Mouse (Mus musculus): Measurements from ENCODE around the gene Tbc1d23. TPM values are rescaled to one million over a fixed set of nuclear protein-coding genes. Genes with fewer than 3 reads are reported as not detected.
"Not testable (repeated sequence)": the region's sequence is repeated elsewhere in the genome, so short reads cannot be mapped to it uniquely, and the experiment has no call there.

Gene Tbc1d23
- 10 to 100 TPM; 33.7 to 34.0 TPM for total RNA-seq (2021)
- 3.4 and 4.0 TPM in 2 replicates for polyA plus RNA-seq (2012; rRNA removed)
- long read RNA-seq, transcript Tbc1d23-201 (18 exons, 3,690 nt): major isoform, 12 of 27 reads
- long read RNA-seq, transcript Tbc1d23-203 (19 exons, 3,112 nt): minor isoform, 8 of 27 reads
- long read RNA-seq, partial matches to known transcripts: 3 of 27 reads
- long read RNA-seq, other reads (novel, unspliced or antisense): 3 of 27 reads

DNA sequence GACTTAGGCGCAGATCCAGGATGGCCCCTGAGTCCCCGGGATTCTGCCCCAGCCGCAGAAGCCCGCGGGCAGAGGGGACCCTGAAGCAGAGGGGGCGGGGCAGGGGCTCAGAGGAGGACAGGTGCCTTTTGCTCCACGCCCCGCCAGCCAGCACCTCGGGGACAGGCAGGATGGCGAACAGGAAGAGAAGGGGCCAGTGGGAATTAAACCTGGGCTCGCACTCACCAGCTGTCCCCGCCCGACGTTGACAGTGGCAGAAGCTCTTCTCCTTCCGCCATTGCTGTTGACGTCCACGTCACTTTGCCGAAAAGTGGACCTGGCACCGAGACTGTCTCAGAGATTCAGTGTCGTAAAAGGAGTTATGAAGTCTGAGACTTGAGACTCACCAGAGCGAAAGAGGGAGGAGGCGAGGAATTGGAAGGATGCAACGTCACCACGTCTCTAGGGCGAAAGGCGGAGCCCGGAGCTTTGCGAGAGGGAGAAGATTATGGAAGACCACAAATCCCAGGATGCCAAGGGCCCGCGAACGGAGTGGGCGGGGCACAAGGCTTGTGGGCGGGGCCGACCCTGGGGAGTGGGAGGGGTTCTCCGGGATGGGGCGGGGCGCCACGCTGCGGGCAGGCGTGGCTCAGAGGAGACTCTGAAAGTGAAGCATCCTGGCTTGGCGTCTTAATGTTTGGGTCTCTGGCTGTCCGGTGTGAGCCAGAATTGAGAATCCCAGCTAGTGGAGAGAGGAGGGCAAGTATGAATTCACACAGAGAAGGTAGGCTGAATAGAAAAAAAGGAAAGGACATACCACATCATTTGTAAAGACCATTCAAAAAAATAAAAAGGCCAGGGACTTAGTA is at the start of gene Tbc1d23:
Gene Tbc1d23 (minus strand): TSS at position 416 of the 848 bp plus-strand sequence.
- DNase-seq: peak; percentile 97

DNA sequence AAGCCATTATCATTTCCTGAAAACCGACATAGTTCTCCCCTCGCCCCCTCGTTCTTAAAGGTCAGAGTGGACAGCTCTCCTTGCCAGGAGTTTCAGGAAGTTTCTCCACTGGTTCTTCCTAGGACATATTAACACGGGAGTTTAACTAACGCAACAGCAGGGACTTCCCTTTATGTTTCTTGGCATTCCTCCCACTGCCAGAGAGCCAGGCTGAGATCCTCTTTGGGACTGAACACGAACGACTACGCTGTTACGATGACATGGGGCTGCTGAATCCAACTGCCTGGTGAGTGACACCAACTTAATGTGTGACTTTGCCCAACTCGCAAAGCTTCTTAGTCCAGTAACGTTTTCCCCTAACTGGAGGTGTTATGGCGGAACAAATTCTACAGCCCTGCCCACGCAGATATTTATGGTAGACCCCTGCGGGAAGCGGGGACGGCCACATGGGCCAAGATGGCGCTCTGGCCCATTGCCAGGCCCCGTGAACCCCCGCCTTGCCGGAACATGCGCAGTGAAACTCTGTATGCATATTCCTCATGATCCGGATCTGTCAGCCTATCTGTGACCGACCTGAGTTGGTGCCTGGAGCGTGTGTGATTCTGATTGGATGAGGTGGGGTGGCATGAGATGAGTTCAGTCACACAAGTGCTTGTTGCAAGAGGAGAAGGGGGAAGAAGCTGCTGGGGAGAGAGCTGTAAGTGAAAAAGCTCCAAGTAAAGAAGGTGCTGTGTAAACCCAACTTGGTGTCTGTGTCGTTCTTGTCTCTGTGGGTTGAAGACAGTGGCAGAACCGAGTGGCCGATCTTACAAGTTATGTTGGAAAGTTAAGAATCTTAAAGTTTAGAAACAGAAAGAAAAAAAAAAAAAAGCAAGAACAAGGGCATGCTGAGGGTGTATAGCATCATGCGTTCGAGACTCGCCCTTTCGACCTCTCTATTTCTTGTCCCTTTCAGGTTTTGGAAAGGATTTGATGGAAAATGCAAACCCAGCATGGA is 49.2 kb upstream of the Tbc1d23 start:
- no peak for DNase-seq

DNA sequence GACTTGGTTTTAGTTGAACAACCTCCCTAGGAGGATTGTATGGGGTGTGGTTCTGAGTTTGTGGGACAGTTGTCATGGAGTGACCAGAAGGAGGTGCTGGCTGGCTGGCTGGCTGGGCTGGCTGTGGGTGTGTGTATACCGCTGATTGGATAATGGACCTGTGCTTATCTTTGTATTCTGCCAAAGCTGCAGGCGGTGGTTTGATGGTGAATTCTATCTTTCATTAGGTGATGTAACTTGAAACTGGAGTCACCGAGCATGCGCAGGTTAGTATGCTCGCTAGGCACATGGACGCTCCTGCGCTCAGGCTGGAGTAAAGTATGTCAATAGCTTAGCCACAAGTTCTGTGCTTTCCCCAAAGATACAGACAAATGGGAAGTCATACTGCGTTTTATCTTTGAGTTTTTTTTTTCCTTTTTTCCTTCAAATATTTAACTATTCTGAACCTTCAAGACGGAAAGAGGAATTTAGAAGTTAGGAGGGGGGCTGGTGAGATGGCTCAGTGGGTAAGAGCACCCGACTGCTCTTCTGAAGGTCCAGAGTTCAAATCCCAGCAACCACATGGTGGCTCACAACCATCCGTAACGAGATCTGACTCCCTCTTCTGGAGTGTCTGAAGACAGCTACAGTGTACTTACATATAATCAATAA is 47.8 kb upstream of the Tbc1d23 start:
- DNase-seq: no peak

DNA sequence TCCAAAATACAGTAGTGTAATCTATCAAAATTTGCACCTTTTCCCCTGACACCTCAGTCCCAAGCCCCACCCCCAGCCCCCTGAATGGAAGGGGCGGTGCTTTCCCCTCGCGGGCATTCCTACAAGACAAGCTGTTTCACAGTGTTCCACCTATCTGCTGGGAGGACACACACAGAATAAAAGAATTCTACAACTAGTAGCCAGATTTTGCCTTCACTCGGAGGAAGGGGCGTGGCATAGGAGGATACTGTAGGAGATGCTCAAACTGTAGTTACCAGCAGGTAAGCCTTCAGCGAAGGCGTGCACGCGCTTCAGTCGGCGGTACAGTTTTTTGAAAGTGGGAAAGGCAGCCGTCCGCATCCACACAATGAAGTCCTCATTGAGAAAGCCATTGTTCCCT is 38.4 kb upstream of the Tbc1d23 start:
- no peak for DNase-seq

DNA sequence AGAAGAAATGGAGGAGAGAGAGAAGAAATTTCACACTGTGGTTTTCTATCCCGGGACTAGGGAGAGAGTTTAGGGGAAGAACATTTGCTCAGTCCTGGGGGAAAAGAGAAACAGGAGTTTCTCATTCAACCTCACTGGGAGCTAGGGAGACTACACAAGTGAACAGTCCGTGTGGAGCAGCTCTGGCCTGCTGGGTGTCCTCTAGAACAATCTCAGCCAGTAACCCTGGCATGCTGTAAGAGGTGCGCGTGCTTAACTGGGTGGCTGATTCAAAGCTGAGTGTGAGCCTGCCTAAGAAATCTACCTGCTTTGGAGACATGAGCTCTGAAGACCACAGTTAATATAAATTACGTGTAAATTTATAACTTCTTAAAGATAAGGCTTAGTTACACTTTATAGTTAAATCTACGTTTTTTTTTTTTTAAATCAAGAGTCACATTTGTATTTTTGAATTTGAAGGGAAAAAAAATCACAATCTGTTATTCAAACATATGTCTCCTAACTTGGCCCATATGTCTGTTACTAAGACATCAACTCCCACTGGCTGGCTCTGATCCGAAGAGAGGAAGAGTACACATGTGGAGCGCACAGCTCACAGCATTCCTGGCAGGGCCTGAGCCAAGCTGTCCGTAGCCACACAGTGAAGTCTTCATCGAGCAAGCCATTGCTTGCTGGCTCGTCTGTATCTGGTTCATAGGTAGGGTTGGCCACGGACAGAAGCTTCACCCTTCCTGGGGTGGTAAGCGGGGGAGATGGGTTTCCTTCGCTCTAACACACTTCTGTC is 36.9 kb upstream of the Tbc1d23 start:
- no peak for DNase-seq

DNA sequence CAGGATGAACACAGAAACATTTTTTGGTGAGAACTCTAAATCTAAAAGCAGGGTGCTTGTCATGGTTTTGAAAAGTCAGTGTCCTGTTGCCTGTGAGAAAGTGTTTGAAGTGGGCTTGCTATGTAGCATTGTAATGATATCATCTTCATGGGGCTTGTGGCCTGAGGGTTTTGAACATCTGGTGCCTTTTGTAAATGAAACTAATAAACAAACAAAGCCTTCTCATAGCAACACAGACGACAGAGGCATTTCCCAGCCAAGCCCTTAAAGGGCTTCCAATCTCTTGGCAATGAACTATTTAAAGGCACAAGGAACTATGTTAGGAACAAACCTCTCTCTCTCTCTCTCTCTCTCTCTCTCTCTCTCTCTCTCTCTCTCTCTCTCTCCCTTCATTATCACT is 35.8 kb upstream of the Tbc1d23 start:
- DNase-seq: no peak

DNA sequence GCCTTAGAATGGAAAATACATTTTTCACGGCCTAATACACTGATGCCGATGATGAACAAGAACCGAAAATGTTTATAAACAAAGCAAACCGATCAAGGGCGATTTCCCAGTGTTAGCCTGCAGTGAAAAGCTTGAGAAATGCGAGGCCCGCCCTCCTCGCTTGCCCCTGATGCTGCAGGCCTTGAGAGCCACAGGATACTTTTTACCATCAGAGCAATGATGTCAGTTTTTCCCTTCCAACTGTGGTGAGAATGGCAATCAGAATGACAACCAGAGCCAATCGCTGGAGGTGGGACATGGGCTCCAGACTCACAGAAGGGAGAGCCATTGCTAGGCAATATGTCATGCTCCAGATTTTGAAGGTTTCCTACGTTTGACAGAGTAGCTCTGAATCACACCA is 28.8 kb upstream of the Tbc1d23 start:
- DNase-seq: no peak

DNA sequence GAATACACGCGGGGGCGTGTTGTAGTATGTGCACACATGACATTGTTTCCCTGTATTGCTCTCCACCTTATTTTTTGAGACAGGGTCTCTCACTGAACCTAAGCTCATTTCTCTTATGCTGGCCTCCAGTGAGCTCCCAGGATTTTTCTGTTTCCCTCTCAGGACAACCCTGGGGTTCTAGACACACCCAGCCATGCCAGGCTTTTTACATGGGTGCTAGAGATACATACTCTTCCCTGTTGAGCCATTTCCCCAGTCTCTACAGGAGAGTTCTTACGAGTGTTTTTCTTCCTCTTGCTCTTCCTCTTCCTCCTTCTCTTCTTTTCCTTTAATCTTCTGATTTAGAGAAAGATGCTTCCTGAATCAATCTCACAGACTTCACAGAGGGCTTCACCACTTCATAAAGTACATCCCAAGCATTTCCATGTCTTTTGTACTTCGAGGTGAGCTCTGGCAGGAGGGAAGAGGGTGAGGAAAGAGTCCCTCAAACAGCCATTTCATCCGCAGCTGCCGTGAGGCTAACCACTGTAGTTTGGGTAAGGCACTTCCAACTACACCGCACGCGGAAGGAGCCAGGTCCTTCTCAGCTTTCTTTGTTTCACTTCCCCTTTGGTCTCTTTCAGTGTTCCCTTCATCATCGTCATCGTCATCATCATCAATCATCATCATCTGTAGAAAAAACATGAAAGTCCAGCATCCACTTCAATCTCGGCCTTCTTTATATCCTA is 28.2 kb upstream of the Tbc1d23 start:
- no peak for DNase-seq

DNA sequence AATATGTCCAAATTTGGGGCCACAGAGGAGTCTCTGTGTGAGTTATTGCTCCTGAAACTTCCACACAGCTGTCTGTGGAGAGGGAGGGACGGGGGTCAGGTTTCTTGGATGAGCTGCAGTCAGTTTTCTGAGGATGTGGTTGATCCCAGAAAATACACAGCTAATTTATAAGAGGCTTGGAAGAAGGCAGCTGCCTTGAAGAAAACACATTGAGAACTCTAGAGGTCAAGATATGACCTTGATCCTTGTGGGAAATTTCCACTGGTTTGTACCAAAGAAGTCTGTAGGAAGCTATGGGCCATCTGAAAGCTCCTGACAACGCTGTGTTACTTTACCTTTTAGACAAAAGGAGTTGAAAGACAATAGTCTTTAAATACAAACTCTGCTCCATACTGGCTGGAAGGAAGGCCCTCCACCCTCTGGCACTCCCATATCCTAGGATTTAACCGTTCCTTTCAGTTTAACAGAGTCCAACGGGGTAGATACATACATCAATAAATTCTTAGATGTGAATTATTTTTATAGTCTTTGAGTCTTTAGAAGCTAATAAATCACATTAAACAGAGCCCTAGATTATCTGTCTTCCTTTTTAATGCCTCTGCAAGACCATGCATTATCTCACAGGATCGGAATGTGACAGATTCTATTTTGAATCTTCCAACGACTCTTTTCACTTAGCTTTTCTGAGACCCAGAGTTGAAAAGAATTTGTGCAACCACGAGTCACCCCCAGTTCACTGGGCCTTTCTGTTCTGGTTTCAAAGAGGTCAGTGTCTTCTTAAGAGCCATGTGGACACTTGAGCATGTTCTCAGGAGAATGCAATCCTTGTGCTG is 20.5 kb upstream of the Tbc1d23 start:
- peak; percentile 16 for DNase-seq

DNA sequence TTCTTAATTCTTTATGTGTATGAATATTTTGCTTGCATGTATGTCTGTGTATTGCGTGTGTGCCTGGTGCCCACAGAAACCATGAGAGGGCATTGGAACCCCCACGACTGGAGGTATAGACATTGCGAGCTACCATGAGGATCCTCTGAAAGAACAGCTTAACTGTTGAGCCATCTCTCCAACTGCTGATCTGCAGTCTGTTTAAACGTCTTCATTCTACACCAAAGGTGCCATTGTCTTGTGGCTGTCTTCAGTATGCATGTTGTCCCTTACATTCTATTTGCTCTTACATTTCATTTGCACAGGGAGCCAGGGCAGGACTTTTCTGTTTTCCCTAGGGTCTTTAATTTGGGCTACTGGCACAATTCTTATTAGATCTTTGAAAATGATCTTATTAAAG is 19.7 kb upstream of the Tbc1d23 start:
- DNase-seq: no peak

DNA sequence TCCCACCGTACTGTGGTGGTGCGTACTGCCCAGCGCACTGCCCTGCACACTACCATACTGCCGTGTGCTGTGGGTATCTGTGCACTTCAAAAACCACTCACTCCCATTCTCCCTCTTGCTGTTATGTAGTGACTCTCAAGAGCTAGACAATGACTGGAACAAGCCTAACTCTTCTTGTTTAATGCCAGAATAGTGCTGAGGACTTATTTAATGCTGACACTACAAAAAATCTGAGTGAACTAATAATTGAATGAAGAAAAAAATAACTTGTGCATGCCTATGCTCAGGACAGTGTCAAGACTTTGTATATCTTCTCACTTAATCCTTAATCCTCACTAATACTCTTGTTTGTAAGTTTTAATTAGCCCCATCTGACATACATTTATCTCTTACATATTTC is 16.2 kb upstream of the Tbc1d23 start:
- DNase-seq: no peak

DNA sequence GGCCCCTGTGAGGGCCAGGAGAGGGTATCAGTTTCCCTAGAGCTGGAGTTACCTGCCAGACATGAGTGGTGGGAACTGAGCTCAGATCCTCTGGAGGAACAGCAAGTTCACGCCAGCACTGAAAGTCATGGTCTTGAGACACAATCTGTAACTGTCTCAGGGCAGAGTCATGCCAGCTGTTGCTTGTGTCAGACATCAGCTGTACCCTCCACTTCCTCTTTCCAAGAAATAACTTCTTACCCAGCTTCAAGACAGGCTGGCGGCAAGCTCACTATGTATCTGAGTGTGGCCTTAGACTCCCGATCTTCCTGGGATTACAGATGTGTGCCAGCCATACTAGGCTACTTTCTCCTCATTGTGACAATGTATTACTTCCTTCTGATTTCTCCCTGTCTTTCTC is 15.3 kb upstream of the Tbc1d23 start:
- no peak for DNase-seq

DNA sequence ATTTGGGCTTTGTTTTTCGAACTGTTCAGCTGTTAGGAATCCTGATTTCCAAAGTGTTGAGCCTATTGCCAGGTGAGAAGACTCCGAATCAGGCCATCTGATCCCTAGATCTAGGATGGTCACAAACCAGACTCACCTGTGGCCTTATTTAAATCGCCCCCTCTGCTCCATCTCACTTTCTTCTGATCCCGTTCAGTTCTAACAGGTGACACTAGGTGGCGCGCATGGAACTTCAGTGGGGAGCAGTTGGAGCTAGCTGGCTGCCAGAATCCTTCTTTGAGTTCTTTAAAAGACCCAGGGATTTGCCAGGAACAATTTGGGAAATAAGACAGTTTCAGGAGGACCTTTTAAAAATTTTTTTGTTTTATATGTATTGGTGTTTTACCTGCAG is 12.5 kb upstream of the Tbc1d23 start:
- DNase-seq: peak; percentile 71

DNA sequence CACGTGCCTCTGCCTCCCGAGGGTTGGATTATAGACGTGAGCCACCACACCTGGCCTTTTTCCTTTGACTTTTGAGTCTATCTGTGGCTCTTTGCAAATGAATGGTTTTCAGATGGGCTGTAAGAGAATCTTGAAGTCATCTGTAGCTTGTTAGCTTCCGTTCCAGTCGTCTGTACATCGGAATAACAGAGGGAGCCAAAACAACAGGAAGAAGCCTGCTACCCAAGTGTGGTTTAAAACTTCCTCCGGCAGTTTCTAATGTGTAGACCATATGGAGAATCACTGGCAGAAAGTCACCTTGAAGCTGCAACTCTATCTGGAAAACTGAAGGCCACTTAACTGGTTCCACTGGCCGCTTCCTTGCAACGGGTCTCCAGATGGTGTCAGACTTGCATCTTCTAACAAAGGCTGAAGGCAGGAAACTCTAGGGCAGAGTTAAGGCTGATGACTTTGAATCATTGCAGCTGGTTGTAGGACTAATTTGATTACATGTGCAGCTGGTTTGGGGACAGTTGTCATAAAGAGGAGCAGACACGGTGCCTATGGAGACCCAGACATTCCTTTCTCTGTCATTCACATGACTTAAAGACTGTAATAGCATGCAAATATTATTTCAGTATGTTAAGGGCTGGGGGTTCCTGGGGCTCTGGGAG is 12.0 kb upstream of the Tbc1d23 start:
- DNase-seq: no peak

DNA sequence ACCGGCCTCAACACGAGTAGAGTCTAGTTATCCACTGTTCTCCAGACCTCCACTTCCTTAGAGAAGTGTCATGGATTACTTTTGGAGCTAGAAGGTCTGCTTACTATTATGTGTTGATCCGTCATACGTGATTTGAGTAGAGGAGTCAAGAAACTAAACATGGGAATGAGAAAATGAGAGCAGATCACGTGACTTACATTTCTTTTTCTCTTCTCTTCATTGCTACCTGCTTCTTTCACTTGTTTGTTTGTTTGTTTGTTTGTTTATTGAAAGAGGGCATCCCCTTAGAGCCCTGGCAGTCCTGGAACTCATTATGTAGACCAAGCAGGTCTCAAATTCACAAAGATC is 11.5 kb upstream of the Tbc1d23 start:
- DNase-seq: no peak

DNA sequence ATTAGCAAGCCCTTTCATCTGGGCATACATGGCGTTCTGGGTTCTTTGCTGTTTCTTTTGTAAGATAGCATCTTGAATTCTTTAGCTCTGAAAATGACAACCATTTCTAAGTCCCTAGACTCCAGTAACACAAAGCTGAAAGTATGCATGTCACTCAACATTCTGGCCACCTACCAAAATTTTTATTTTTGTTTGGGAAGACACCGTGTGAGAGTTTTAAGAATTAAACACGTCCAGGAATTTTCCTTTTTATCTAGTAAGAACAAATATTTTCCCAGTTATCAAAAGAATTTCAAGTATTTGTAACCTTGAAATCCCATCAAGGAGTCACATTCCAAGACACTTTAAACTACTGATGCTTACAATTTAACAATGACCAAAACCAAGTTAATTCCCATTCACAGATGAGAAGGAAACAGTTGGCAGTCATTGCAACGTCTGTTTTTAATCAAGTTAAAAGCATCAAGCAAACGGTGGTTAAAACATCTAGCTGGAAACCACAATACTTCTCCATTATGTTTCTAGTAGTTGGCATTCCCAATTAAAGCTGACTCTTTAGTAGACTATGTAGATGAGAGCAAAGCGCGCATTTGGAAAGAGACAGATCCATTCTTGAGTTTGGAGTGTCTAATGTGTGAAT is 4.7 kb upstream of the Tbc1d23 start:
- DNase-seq: no peak

DNA sequence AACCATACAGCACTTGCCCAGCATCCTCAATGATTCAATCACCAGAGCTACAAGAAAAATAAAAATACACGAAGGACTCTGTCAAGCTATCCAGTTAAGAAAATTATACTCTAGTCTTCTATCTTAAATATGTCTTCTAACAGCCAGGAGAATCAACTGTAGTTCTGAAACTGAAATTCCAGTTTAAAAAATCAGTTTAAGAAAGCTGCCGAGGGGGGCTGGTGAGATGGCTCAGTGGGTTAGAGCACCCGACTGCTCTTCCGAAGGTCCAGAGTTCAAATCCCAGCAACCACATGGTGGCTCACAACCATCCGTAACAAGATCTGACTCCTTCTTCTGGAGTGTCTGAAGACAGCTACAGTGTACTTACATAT is 620 bp upstream of the Tbc1d23 start:
- not testable (repeated sequence) for DNase-seq

DNA sequence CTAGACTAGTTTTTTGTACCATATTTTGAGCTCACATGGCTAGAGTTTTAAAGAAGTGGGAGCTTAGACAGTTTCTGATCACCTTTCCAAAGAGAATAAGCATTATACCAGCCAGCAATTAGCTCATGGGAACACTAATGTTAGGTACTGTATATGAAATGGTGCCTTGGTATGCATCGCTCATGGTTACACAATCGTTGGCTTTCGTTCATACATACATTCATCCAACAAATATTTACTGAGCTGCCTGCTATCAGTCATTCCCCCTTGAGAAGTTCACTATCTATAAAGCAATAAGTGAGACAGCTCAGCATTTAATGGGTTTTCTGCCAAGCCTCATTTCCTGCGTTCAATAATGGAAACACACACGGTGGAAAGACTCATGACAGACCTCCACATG is 4.9 kb downstream of the Tbc1d23 start:
- no peak for DNase-seq

DNA sequence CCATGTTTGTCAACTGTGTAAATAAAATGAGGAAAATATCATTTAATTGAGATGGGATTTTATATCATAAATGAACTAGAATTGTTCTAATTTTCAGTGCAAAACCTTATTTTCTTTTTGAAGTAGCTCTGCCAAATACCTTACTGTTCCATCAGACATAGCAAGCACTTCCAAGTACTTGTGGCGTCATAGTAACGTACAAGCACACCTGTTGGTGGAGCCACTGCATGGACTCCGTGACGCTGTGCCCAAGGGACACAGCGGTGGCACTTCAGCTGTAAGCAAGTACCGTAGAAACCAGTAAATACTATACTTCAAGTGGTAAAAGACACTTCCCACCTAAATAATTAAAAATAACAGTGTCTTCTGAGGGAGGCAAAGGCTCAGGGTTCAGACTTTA is 10.9 kb downstream of the Tbc1d23 start:
- DNase-seq: no peak
